Mouse (Mus musculus) brain, embryonic 14.5 days (tissue): ENCODE measurements around the gene Magoh.

Experiments used
- CTCF ChIP-seq: fragments of 200-500 bp; IDR thresholded peaks from 2 replicates; pipeline ENCODE4 v1.5.1; 2012; ENCODE audit warnings: inconsistent platforms, mild to moderate bottlenecking, moderate library complexity, borderline replicate concordance; ENCODE audit not compliant: insufficient read depth, insufficient read length; ENCODE audit errors: extremely low read depth
- POLR2A ChIP-seq: fragments of 200-500 bp; IDR thresholded peaks from 2 replicates; pipeline ENCODE4 v1.6.1; 2012; ENCODE audit warnings: mild to moderate bottlenecking, inconsistent platforms, borderline replicate concordance; ENCODE audit not compliant: poor library complexity, insufficient read depth, insufficient read length, severe bottlenecking; ENCODE audit errors: extremely low read depth

DNA sequence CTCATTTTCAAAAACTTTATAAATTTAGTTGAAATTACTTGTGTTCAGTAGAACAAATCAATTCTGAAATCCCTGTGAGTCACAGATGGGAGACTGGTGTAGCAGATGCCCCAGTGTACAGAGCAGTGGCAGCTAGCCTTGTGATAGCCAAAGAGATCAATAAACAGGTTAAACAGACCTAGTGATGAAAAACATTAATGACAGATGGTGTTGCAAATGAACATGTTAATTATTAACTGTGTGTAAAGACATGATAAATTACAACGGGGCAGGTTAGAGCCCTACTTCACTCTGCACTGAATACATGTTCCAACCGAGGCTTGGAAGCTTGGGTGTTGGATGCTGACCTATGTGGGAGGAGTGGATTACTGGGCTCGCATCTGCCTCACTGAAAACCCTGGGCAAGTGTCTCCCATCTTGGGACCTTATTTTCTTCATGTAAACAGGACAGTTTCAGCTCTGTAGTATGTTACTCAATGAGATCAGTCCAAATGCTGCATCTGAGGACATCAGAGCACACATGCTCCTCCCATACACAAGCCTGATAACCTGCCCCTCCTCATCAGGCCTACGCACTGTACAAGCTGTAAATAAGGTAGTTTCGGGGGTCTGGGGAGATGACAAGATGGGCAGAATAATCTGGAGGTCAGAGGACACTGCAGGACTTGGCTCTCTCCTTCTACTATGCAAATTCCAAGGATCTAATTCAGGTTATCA, 19.8 kb downstream of the Magoh start:
- no peak for TF ChIP-seq CTCF
- TF ChIP-seq POLR2A: no peak
